Mouse (Mus musculus): Measurements from ENCODE around the gene Sh3bgrl3.

- TF ChIP-seq MYOG (IDR thresholded peaks at IDR 0.05; ENCODE audit: control insufficient read depth in 1 of 3, insufficient read depth in 1 of 3, insufficient read length in 2 of 3, low read depth in 2 of 3) (no peak), POLR2A (IDR thresholded peaks at IDR 0.05; ENCODE audit: insufficient read length, low read depth) (no peak), POLR2AphosphoS2 (IDR thresholded peaks at IDR 0.05; ENCODE audit: insufficient read length, low read depth) (no peak), SRF (IDR thresholded peaks at IDR 0.05; ENCODE audit: control insufficient read depth, insufficient read length, low read depth) (no peak), MAX (IDR thresholded peaks at IDR 0.05; ENCODE audit: low read depth) (no peak)
Measured at GRCm38 (mm10) chr4:134166906-134167305, 38.3 kb upstream of the Sh3bgrl3 start.

Measured in myocyte (in vitro differentiated cells).